Mouse (Mus musculus) C2C12 (cell line): ENCODE measurements around the gene Mcf2.

Source experiments
- CEBPB ChIP-seq: IDR thresholded peaks from one replicate; pipeline ENCODE4 v1.6.1; 2011; ENCODE audit warnings: low read depth, mild to moderate bottlenecking, control low read depth, moderate library complexity
- CTCF ChIP-seq: IDR thresholded peaks from one replicate; pipeline ENCODE4 v1.5.1; 2011; ENCODE audit not compliant: control insufficient read depth, insufficient read depth, insufficient read length
- MAX ChIP-seq: IDR thresholded peaks from one replicate; pipeline ENCODE4 v1.6.1; 2011; ENCODE audit warnings: mild to moderate bottlenecking, control low read depth
- MYOD1 ChIP-seq: IDR thresholded peaks from one replicate; pipeline ENCODE4 v1.6.1; 2011; ENCODE audit warnings: low read depth; ENCODE audit not compliant: control insufficient read depth, insufficient read length
- MYOG ChIP-seq: IDR thresholded peaks from one replicate; pipeline ENCODE4 v1.6.1; 2011; ENCODE audit not compliant: control insufficient read depth, insufficient read length; ENCODE audit errors: extremely low read depth
- USF1 ChIP-seq: IDR thresholded peaks from one replicate; pipeline ENCODE4 v1.6.1; 2011; ENCODE audit warnings: low read depth, mild to moderate bottlenecking, control low read depth, moderate library complexity

DNA sequence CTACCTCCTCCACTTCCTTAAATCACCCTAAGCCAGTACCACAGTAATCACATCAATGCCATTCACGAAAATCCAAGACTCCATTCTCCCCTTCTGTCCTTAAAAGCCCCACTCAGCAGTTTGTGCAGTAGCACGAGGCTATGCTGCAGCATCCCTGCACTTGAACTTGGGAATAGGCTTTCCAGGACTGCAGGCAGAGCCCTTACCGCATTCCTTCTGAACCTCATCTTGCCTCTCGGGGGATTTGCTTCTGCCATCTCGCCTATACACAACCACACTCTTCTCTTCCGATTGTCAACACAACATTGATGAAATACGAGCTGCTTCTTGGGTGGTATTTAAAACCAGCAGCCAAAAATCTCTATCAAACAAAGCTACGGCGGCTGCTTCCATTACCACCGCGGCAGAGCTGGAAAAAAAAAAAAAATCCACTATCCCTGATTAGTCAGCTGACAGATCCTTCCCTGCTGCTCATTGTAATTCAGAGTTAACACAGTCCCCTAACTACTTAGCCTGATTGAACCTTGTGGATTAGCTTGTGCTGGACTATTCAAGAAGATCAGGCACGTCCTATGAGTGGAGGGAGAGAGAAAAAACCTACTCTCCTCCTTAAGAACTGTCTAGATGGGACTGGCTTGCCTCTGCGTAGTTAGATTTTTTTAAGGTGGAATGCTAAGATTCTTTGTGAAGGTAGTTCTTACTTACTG is 31.5 kb downstream of the Mcf2 start:
- no peak for TF ChIP-seq CTCF
- no peak for TF ChIP-seq MYOG
- no peak for TF ChIP-seq CEBPB
- no peak for TF ChIP-seq MAX
- no peak for TF ChIP-seq USF1
- no peak for TF ChIP-seq MYOD1
